Mouse (Mus musculus): Measurements from ENCODE around the gene Rprm. TPM values are rescaled to one million over a fixed set of nuclear protein-coding genes. Genes with fewer than 3 reads are reported as not detected.

Rprm gene
- polyA plus RNA-seq, 1 experiment from 2014 or later, result 0.15 TPM

- Histone ChIP-seq H3K4me1 (ENCODE audit: control insufficient read depth, low read depth, low read length) (no peaks in the 10 kb centered on the region), H3K4me2 (ENCODE audit: low read depth, low read length) (peak overlapping the region; percentile 59; the same call in 1 of the 2 replicates), H3K27me3 (ENCODE audit: control insufficient read depth, insufficient read depth, low read depth, low read length) (peaks cover 17% of the 10 kb centered on the region), H3K9ac (ENCODE audit: low read depth, low read length) (no peak overlapping the region), H3K4me3 (ENCODE audit: low read depth, low read length) (peak overlapping the region; percentile 28; the same call in 1 of the 2 replicates), H3K36me3 (ENCODE audit: control insufficient read depth, insufficient read depth) (no peaks in the 10 kb centered on the region), H3K9me3 (replicated peaks; ENCODE audit: control insufficient read depth, low read length) (no peaks in the 10 kb centered on the region), H3K27ac (ENCODE audit: low read length) (no peak overlapping the region)
- ATAC-seq (ENCODE audit: low read depth), result no peak
- 6% methylated on average over 29 of the region's 29 CpGs for WGBS (ENCODE audit: insufficient replicate concordance)
Observed at GRCm38 (mm10) chr2:54083861-54084736, 1.3 kb downstream of the Rprm start.

- Histone ChIP-seq H3K9ac (ENCODE audit: low read depth, low read length) (no peak overlapping the region), H3K4me3 (ENCODE audit: low read depth, low read length) (no peak overlapping the region), H3K4me2 (ENCODE audit: low read depth, low read length) (no peak overlapping the region), H3K27ac (ENCODE audit: low read length) (no peak overlapping the region), H3K4me1 (ENCODE audit: control insufficient read depth, low read depth, low read length) (no peaks in the 10 kb centered on the region), H3K27me3 (ENCODE audit: control insufficient read depth, insufficient read depth, low read depth, low read length) (peaks cover 3% of the 10 kb centered on the region; the same call in 1 of the 2 replicates), H3K9me3 (replicated peaks; ENCODE audit: control insufficient read depth, low read length) (no peaks in the 10 kb centered on the region), H3K36me3 (ENCODE audit: control insufficient read depth, insufficient read depth) (no peaks in the 10 kb centered on the region)
- WGBS (ENCODE audit: insufficient replicate concordance), result 65% methylated on average over 7 of the region's 7 CpGs
- no peak for ATAC-seq (ENCODE audit: low read depth)
Observed at GRCm38 (mm10) chr2:54078961-54079360, 6.4 kb downstream of the Rprm start.

GRCm38 (mm10) chr2:54071526-54071925, 13.8 kb downstream of the Rprm start:
- Histone ChIP-seq H3K4me1 (ENCODE audit: control insufficient read depth, low read depth, low read length) (no peaks in the 10 kb centered on the region), H3K27ac (ENCODE audit: low read length) (no peak overlapping the region), H3K36me3 (ENCODE audit: control insufficient read depth, insufficient read depth) (no peaks in the 10 kb centered on the region), H3K4me2 (ENCODE audit: low read depth, low read length) (no peak overlapping the region), H3K27me3 (ENCODE audit: control insufficient read depth, insufficient read depth, low read depth, low read length) (no peaks in the 10 kb centered on the region), H3K9ac (ENCODE audit: low read depth, low read length) (no peak overlapping the region), H3K4me3 (ENCODE audit: low read depth, low read length) (no peak overlapping the region), H3K9me3 (replicated peaks; ENCODE audit: control insufficient read depth, low read length) (no peaks in the 10 kb centered on the region)
- WGBS (ENCODE audit: insufficient replicate concordance), result 27% methylated on average over 1 of the region's 1 CpGs
- no peak for ATAC-seq (ENCODE audit: low read depth)

GRCm38 (mm10) chr2:54062421-54062820, 22.9 kb downstream of the Rprm start:
- no peak for ATAC-seq (ENCODE audit: low read depth)
- no peak overlapping the region for H3K9ac ChIP-seq (ENCODE audit: low read depth, low read length)
- WGBS (ENCODE audit: insufficient replicate concordance), result 9% methylated on average over 1 of the region's 1 CpGs

GRCm38 (mm10) chr2:54061039-54061438, 24.3 kb downstream of the Rprm start:
- Histone ChIP-seq H3K4me3 (ENCODE audit: low read depth, low read length) (no peak overlapping the region), H3K36me3 (ENCODE audit: control insufficient read depth, insufficient read depth) (no peaks in the 10 kb centered on the region), H3K9ac (ENCODE audit: low read depth, low read length) (no peak overlapping the region), H3K4me1 (ENCODE audit: control insufficient read depth, low read depth, low read length) (no peaks in the 10 kb centered on the region), H3K4me2 (ENCODE audit: low read depth, low read length) (no peak overlapping the region), H3K27ac (ENCODE audit: low read length) (no peak overlapping the region), H3K9me3 (replicated peaks; ENCODE audit: control insufficient read depth, low read length) (no peaks in the 10 kb centered on the region), H3K27me3 (ENCODE audit: control insufficient read depth, insufficient read depth, low read depth, low read length) (no peaks in the 10 kb centered on the region)
- ATAC-seq (ENCODE audit: low read depth), result no peak

More at GRCm38 (mm10) chr2:54062421-54062820, 22.9 kb downstream of the Rprm start:
- Histone ChIP-seq H3K4me1 (ENCODE audit: control insufficient read depth, low read depth, low read length) (no peaks in the 10 kb centered on the region), H3K36me3 (ENCODE audit: control insufficient read depth, insufficient read depth) (no peaks in the 10 kb centered on the region), H3K4me3 (ENCODE audit: low read depth, low read length) (no peak overlapping the region), H3K4me2 (ENCODE audit: low read depth, low read length) (no peak overlapping the region), H3K9me3 (replicated peaks; ENCODE audit: control insufficient read depth, low read length) (no peaks in the 10 kb centered on the region), H3K27ac (ENCODE audit: low read length) (no peak overlapping the region), H3K27me3 (ENCODE audit: control insufficient read depth, insufficient read depth, low read depth, low read length) (no peaks in the 10 kb centered on the region)

Data from liver, embryonic 16.5 days (tissue).